Mouse (Mus musculus): ENCODE data around the gene Dhx37. TPM values are rescaled to one million over a fixed set of nuclear protein-coding genes. Genes with fewer than 3 reads are reported as not detected.
"Not testable (repeated sequence)": the region's sequence is repeated elsewhere in the genome, so short reads cannot be mapped to it uniquely, and the experiment has no call there.

Dhx37 gene
- polyA plus RNA-seq, 1 experiment from 2014 or later: 12.8 TPM

GRCm38 (mm10) chr5:125390906-125391477 lies 42.9 kb downstream of the Dhx37 start:
- H3K4me1 ChIP-seq (ENCODE audit: control insufficient read depth, insufficient read depth, low read length): peaks cover 39% of the 10 kb centered on the region
- ATAC-seq: no peak
- no peaks in the 10 kb centered on the region for H3K9me3 ChIP-seq (replicated peaks; ENCODE audit: control insufficient read depth, low read length, poor library complexity, severe bottlenecking)
- H3K27ac ChIP-seq (ENCODE audit: low read length): no peak overlapping the region; the same call in 1 of the 2 replicates
- 96% methylated on average over 3 of the region's 3 CpGs for WGBS
- no peak overlapping the region for H3K9ac ChIP-seq (ENCODE audit: low read depth, low read length)
- H3K4me3 ChIP-seq (ENCODE audit: low read depth, low read length): no peak overlapping the region
- no peaks in the 10 kb centered on the region for H3K36me3 ChIP-seq (ENCODE audit: control insufficient read depth, insufficient read depth, low read length)
- H3K4me2 ChIP-seq (ENCODE audit: low read length): no peak overlapping the region
- no peaks in the 10 kb centered on the region for H3K27me3 ChIP-seq (ENCODE audit: control insufficient read depth, insufficient read depth, low read depth, low read length)

- Histone ChIP-seq H3K9me3 (replicated peaks; ENCODE audit: control insufficient read depth, low read length, poor library complexity, severe bottlenecking) (no peaks in the 10 kb centered on the region), H3K4me2 (ENCODE audit: low read length) (peak within 1 kb of the TSS; percentile 88), H3K36me3 (ENCODE audit: control insufficient read depth, insufficient read depth, low read length) (peaks cover 9% of the 10 kb centered on the region), H3K27ac (ENCODE audit: low read length) (peak within 1 kb of the TSS; percentile 99), H3K4me1 (ENCODE audit: control insufficient read depth, insufficient read depth, low read length) (peaks cover 46% of the 10 kb centered on the region), H3K4me3 (ENCODE audit: low read depth, low read length) (peak within 1 kb of the TSS; percentile 100), H3K9ac (ENCODE audit: low read depth, low read length) (peak within 1 kb of the TSS; percentile 100), H3K27me3 (ENCODE audit: control insufficient read depth, insufficient read depth, low read depth, low read length) (no peaks in the 10 kb centered on the region)
- ATAC-seq: peak; percentile 50
- under 1% methylated on average over 68 of the region's 69 CpGs for WGBS
Observed at GRCm38 (mm10) chr5:125389579-125390441, 44.1 kb downstream of the Dhx37 start, which contains the start of gene Ubc. TSS of gene Ubc (minus strand) at chr5:125390202.

- WGBS: 0% methylated on average over 37 of the region's 41 CpGs
- Histone ChIP-seq H3K36me3 (ENCODE audit: control insufficient read depth, insufficient read depth, low read length) (peaks cover 14% of the 10 kb centered on the region), H3K9ac (ENCODE audit: low read depth, low read length) (peak within 1 kb of the TSS; percentile 100), H3K9me3 (replicated peaks; ENCODE audit: control insufficient read depth, low read length, poor library complexity, severe bottlenecking) (no peaks in the 10 kb centered on the region), H3K4me3 (ENCODE audit: low read depth, low read length) (peak within 1 kb of the TSS; percentile 100), H3K27me3 (ENCODE audit: control insufficient read depth, insufficient read depth, low read depth, low read length) (no peaks in the 10 kb centered on the region), H3K27ac (ENCODE audit: low read length) (peak within 1 kb of the TSS; percentile 99), H3K4me2 (ENCODE audit: low read length) (peak within 1 kb of the TSS; percentile 88), H3K4me1 (ENCODE audit: control insufficient read depth, insufficient read depth, low read length) (peaks cover 45% of the 10 kb centered on the region)
- ATAC-seq: peak; percentile 15
Observed at GRCm38 (mm10) chr5:125389131-125389578, 44.8 kb downstream of the Dhx37 start, which contains the start of gene Gm10382. TSS of gene Gm10382 (plus strand) at chr5:125389322.

- Histone ChIP-seq H3K9ac (ENCODE audit: low read depth, low read length) (peak overlapping the region; percentile 100), H3K4me2 (ENCODE audit: low read length) (peak overlapping the region; percentile 88), H3K4me3 (ENCODE audit: low read depth, low read length) (peak overlapping the region; percentile 100), H3K4me1 (ENCODE audit: control insufficient read depth, insufficient read depth, low read length) (peaks cover 41% of the 10 kb centered on the region), H3K27ac (ENCODE audit: low read length) (no peak overlapping the region; the same call in 1 of the 2 replicates), H3K27me3 (ENCODE audit: control insufficient read depth, insufficient read depth, low read depth, low read length) (no peaks in the 10 kb centered on the region), H3K9me3 (replicated peaks; ENCODE audit: control insufficient read depth, low read length, poor library complexity, severe bottlenecking) (no peaks in the 10 kb centered on the region), H3K36me3 (ENCODE audit: control insufficient read depth, insufficient read depth, low read length) (peaks cover 14% of the 10 kb centered on the region)
- WGBS: 26% methylated on average over 13 of the region's 13 CpGs
- no peak for ATAC-seq
Observed at GRCm38 (mm10) chr5:125388358-125389092, 45.4 kb downstream of the Dhx37 start.

- H3K4me2 ChIP-seq (ENCODE audit: low read length); H3K9me3 ChIP-seq (replicated peaks; ENCODE audit: control insufficient read depth, low read length, poor library complexity, severe bottlenecking); H3K4me3 ChIP-seq (ENCODE audit: low read depth, low read length); H3K27me3 ChIP-seq (ENCODE audit: control insufficient read depth, insufficient read depth, low read depth, low read length); H3K27ac ChIP-seq (ENCODE audit: low read length); H3K9ac ChIP-seq (ENCODE audit: low read depth, low read length); ATAC-seq: not testable (repeated sequence)
- peaks cover 33% of the 10 kb centered on the region for H3K4me1 ChIP-seq (ENCODE audit: control insufficient read depth, insufficient read depth, low read length)
- H3K36me3 ChIP-seq (ENCODE audit: control insufficient read depth, insufficient read depth, low read length): peaks cover 14% of the 10 kb centered on the region
- 84% methylated on average over 5 of the region's 6 CpGs for WGBS
Observed at GRCm38 (mm10) chr5:125387295-125387694, 46.6 kb downstream of the Dhx37 start.

DNA sequence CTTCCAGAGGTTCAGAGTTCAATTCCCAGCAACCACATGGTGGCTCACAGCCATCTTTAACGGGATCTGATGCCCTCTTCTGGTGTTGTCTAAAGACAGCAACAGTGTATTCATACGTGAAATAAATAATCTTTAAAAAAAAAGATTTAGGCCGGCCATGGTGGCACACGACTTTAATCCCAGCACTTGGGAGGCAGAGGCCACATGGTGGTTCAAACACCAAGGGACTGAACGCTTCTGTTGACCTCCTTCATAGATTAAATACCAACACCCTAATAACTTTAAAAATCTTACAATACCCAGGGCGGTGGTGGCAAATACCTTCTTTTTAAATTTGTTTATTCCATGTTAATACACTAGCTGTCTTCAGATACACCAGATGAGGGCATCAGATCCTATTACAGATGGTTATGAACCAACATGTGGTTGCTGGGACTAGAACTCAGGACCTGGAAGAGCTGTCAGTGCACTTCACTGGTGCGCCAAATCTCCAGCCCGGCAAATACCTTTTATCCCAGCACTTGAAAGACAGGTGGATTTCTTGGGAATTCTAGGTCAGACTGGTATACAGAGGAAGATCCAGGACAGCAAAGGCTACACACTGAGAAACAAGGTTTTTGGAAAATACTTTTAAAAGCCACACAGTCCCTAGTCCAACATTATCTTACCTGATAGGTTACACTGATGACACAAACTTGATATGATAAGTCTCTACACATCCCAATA lies 48.5 kb downstream of the Dhx37 start:
- 74% methylated on average over 8 of the region's 8 CpGs for WGBS
- Histone ChIP-seq H3K27ac (ENCODE audit: low read length) (no peak overlapping the region), H3K9ac (ENCODE audit: low read depth, low read length) (no peak overlapping the region), H3K4me1 (ENCODE audit: control insufficient read depth, insufficient read depth, low read length) (peaks cover 28% of the 10 kb centered on the region), H3K27me3 (ENCODE audit: control insufficient read depth, insufficient read depth, low read depth, low read length) (no peaks in the 10 kb centered on the region), H3K4me2 (ENCODE audit: low read length) (peak overlapping the region; percentile 29), H3K36me3 (ENCODE audit: control insufficient read depth, insufficient read depth, low read length) (peaks cover 14% of the 10 kb centered on the region), H3K9me3 (replicated peaks; ENCODE audit: control insufficient read depth, low read length, poor library complexity, severe bottlenecking) (no peaks in the 10 kb centered on the region), H3K4me3 (ENCODE audit: low read depth, low read length) (0 out of 2 replicates have a peak overlapping the region, but pooled peaks have one; percentile 3)
- ATAC-seq: no peak

- Histone ChIP-seq H3K4me2 (ENCODE audit: low read length) (no peak overlapping the region), H3K36me3 (ENCODE audit: control insufficient read depth, insufficient read depth, low read length) (peaks cover 14% of the 10 kb centered on the region), H3K4me1 (ENCODE audit: control insufficient read depth, insufficient read depth, low read length) (peaks cover 25% of the 10 kb centered on the region), H3K4me3 (ENCODE audit: low read depth, low read length) (no peak overlapping the region), H3K9ac (ENCODE audit: low read depth, low read length) (no peak overlapping the region), H3K27ac (ENCODE audit: low read length) (no peak overlapping the region), H3K9me3 (replicated peaks; ENCODE audit: control insufficient read depth, low read length, poor library complexity, severe bottlenecking) (no peaks in the 10 kb centered on the region), H3K27me3 (ENCODE audit: control insufficient read depth, insufficient read depth, low read depth, low read length) (no peaks in the 10 kb centered on the region)
- no peak for ATAC-seq
- WGBS: 85% methylated on average over 2 of the region's 2 CpGs
Observed at GRCm38 (mm10) chr5:125384512-125385214, 49.3 kb downstream of the Dhx37 start.
